Mouse (Mus musculus): ENCODE measurements around the gene Nav2.

Nav2 gene

GRCm38 (mm10) chr7:49012027-49012426 is 103.5 kb downstream of the Nav2 start:
- DNase-seq: no peak

- no peak for DNase-seq
These were observed 106.0 kb downstream of the Nav2 start for GRCm38 (mm10) chr7:49014480-49014879.

GRCm38 (mm10) chr7:49015297-49015696 is 106.8 kb downstream of the Nav2 start:
- DNase-seq: no peak

- no peak for DNase-seq
These were observed 107.6 kb downstream of the Nav2 start for GRCm38 (mm10) chr7:49016088-49016487.

GRCm38 (mm10) chr7:49017794-49018193 is 109.3 kb downstream of the Nav2 start:
- no peak for DNase-seq

GRCm38 (mm10) chr7:49018478-49018914 is 110.0 kb downstream of the Nav2 start:
- DNase-seq: no peak

GRCm38 (mm10) chr7:49025026-49025815 is 116.7 kb downstream of the Nav2 start:
- DNase-seq: no peak

- DNase-seq: no peak
These were observed 117.5 kb downstream of the Nav2 start for GRCm38 (mm10) chr7:49025991-49026390.

- no peak for DNase-seq
These were observed 118.0 kb downstream of the Nav2 start for GRCm38 (mm10) chr7:49026466-49026865.

GRCm38 (mm10) chr7:49029282-49030012 is 120.9 kb downstream of the Nav2 start:
- no peak for DNase-seq

- DNase-seq: no peak
These were observed 123.7 kb downstream of the Nav2 start for GRCm38 (mm10) chr7:49032216-49032615.

GRCm38 (mm10) chr7:49034253-49034652 is 125.7 kb downstream of the Nav2 start:
- DNase-seq: no peak

- DNase-seq: no peak
These were observed 131.6 kb downstream of the Nav2 start for GRCm38 (mm10) chr7:49040163-49040562.

- DNase-seq: no peak
These were observed 133.0 kb downstream of the Nav2 start for GRCm38 (mm10) chr7:49041334-49042070.

- no peak for DNase-seq
These were observed 137.2 kb downstream of the Nav2 start for GRCm38 (mm10) chr7:49045499-49046346.

GRCm38 (mm10) chr7:49046347-49046989 is 138.0 kb downstream of the Nav2 start:
- no peak for DNase-seq

- DNase-seq: peak; percentile 8
These were observed 138.8 kb downstream of the Nav2 start for GRCm38 (mm10) chr7:49047336-49047735.

GRCm38 (mm10) chr7:49052871-49053618 is 144.5 kb downstream of the Nav2 start:
- DNase-seq: no peak

GRCm38 (mm10) chr7:49055273-49055672 is 146.8 kb downstream of the Nav2 start:
- DNase-seq: no peak

- no peak for DNase-seq
These were observed 149.9 kb downstream of the Nav2 start for GRCm38 (mm10) chr7:49058304-49059012.
